Mouse (Mus musculus) heart, embryonic 10.5 days (tissue): Measurements from ENCODE around the gene Ttll5. TPM values are rescaled to one million over a fixed set of nuclear protein-coding genes. Genes with fewer than 3 reads are reported as not detected.

Experiments
- DNase-seq: peaks from one replicate; pipeline ENCODE4 v3.0.0-alpha.2; 2017; ENCODE audit warnings: low spot score
- H3K27ac ChIP-seq: fragments of 300-500 bp; sonication (generic); 2 replicates; pipeline ENCODE4 v1.5.1; 2016; ENCODE audit warnings: mild to moderate bottlenecking
- H3K27me3 ChIP-seq: fragments of 300-500 bp; sonication (generic); 2 replicates; pipeline ENCODE4 v1.6.1; 2016; ENCODE audit warnings: mild to moderate bottlenecking; ENCODE audit not compliant: poor library complexity, insufficient read depth, severe bottlenecking
- H3K36me3 ChIP-seq: fragments of 300-500 bp; sonication (generic); 2 replicates; pipeline ENCODE4 v1.6.1; 2016; ENCODE audit warnings: mild to moderate bottlenecking, moderate library complexity
- H3K4me1 ChIP-seq: fragments of 300-500 bp; sonication (generic); 2 replicates; pipeline ENCODE4 v1.6.1; 2016; ENCODE audit warnings: mild to moderate bottlenecking
- H3K4me3 ChIP-seq: fragments of 300-500 bp; sonication (generic); 2 replicates; pipeline ENCODE4 v1.5.1; 2016; ENCODE audit warnings: mild to moderate bottlenecking, moderate library complexity
- H3K9me3 ChIP-seq: fragments of 300-500 bp; sonication (generic); 2 replicates; pipeline ENCODE4 v1.6.1; 2016; ENCODE audit warnings: mild to moderate bottlenecking, moderate library complexity
- WGBS: fragments of 180-500 bp; shearing (Covaris S2); methylation state at CpG from one replicate; pipeline ENCODE4 v1.1.7; 2016; 5-methylcytosine and 5-hydroxymethylcytosine counted together
- polyA plus RNA-seq: library from polyadenylated mRNA; unstranded; fragments of >200 nt; fragmentation: Nextera tagmentation; extraction: Ambion mirVana; gene quantifications from 2 replicates; pipeline ENCODE4 v1.2.1, GENCODE M21; 2016

The Ttll5 gene
- polyA plus RNA-seq, 1 experiment from 2014 or later: 14.9 TPM

- Histone ChIP-seq H3K27ac (no peak overlapping the region), H3K27me3 (no peaks in the 10 kb centered on the region), H3K4me3 (no peak overlapping the region), H3K36me3 (peaks cover 3% of the 10 kb centered on the region; the same call in 1 of the 2 replicates), H3K4me1 (peaks cover 14% of the 10 kb centered on the region), H3K9me3 (no peaks in the 10 kb centered on the region)
- no peak for DNase-seq
- 76% methylated on average over 4 of the region's 4 CpGs for WGBS
Observed at GRCm38 (mm10) chr12:85947161-85947560, 122.7 kb downstream of the Ttll5 start.

- peaks cover 13% of the 10 kb centered on the region; the same call in 1 of the 2 replicates for H3K36me3 ChIP-seq
- H3K27ac ChIP-seq: no peak overlapping the region
- 0 out of 2 replicates have a peak, but pooled peaks cover 3% of the 10 kb centered on the region for H3K4me1 ChIP-seq
- H3K9me3 ChIP-seq: no peaks in the 10 kb centered on the region
- no peak for DNase-seq
- H3K27me3 ChIP-seq: no peaks in the 10 kb centered on the region
- WGBS: 84% methylated on average over 6 of the region's 6 CpGs
- H3K4me3 ChIP-seq: no peak overlapping the region
Observed at GRCm38 (mm10) chr12:85949667-85950066, 125.2 kb downstream of the Ttll5 start.

- WGBS: 85% methylated on average over 6 of the region's 6 CpGs
- peak; percentile 54 for DNase-seq
- Histone ChIP-seq H3K36me3 (peaks cover 13% of the 10 kb centered on the region; the same call in 1 of the 2 replicates), H3K27me3 (no peaks in the 10 kb centered on the region), H3K27ac (no peak overlapping the region), H3K4me3 (no peak overlapping the region), H3K9me3 (no peaks in the 10 kb centered on the region), H3K4me1 (0 out of 2 replicates have a peak, but pooled peaks cover 3% of the 10 kb centered on the region)
Observed at GRCm38 (mm10) chr12:85950371-85950770, 125.9 kb downstream of the Ttll5 start.

- H3K36me3 ChIP-seq: peaks cover 13% of the 10 kb centered on the region; the same call in 1 of the 2 replicates
- WGBS: 89% methylated on average over 4 of the region's 4 CpGs
- no peaks in the 10 kb centered on the region for H3K9me3 ChIP-seq
- H3K4me3 ChIP-seq: no peak overlapping the region
- H3K27me3 ChIP-seq: no peaks in the 10 kb centered on the region
- H3K27ac ChIP-seq: no peak overlapping the region
- 0 out of 2 replicates have a peak, but pooled peaks cover 3% of the 10 kb centered on the region for H3K4me1 ChIP-seq
- DNase-seq: no peak
Observed at GRCm38 (mm10) chr12:85951036-85951435, 126.6 kb downstream of the Ttll5 start.

- Histone ChIP-seq H3K9me3 (no peaks in the 10 kb centered on the region), H3K36me3 (peaks cover 17% of the 10 kb centered on the region; the same call in 1 of the 2 replicates), H3K4me1 (peaks cover 9% of the 10 kb centered on the region; the same call in 1 of the 2 replicates), H3K4me3 (no peak overlapping the region), H3K27ac (no peak overlapping the region), H3K27me3 (no peaks in the 10 kb centered on the region)
- DNase-seq: no peak
- 90% methylated on average over 1 of the region's 1 CpGs for WGBS
Observed at GRCm38 (mm10) chr12:85951822-85952221, 127.4 kb downstream of the Ttll5 start.

- Histone ChIP-seq H3K4me3 (no peak overlapping the region), H3K4me1 (peaks cover 9% of the 10 kb centered on the region; the same call in 1 of the 2 replicates), H3K36me3 (peaks cover 17% of the 10 kb centered on the region; the same call in 1 of the 2 replicates), H3K27ac (no peak overlapping the region), H3K9me3 (no peaks in the 10 kb centered on the region), H3K27me3 (no peaks in the 10 kb centered on the region)
- WGBS: 79% methylated on average over 5 of the region's 5 CpGs
- no peak for DNase-seq
Observed at GRCm38 (mm10) chr12:85952349-85952748, 127.9 kb downstream of the Ttll5 start.

GRCm38 (mm10) chr12:85954167-85954566, 129.7 kb downstream of the Ttll5 start:
- H3K27me3 ChIP-seq: no peaks in the 10 kb centered on the region
- 73% methylated on average over 3 of the region's 3 CpGs for WGBS
- peaks cover 17% of the 10 kb centered on the region; the same call in 1 of the 2 replicates for H3K4me1 ChIP-seq
- no peak overlapping the region for H3K27ac ChIP-seq
- H3K4me3 ChIP-seq: no peak overlapping the region
- no peak for DNase-seq
- H3K9me3 ChIP-seq: no peaks in the 10 kb centered on the region
- peaks cover 19% of the 10 kb centered on the region; the same call in 1 of the 2 replicates for H3K36me3 ChIP-seq

- DNase-seq: no peak
- H3K4me1 ChIP-seq: peaks cover 20% of the 10 kb centered on the region
- no peaks in the 10 kb centered on the region for H3K9me3 ChIP-seq
- 70% methylated on average over 8 of the region's 8 CpGs for whole genome bisulfite sequencing
- no peak overlapping the region for H3K4me3 ChIP-seq
- peaks cover 19% of the 10 kb centered on the region; the same call in 1 of the 2 replicates for H3K36me3 ChIP-seq
- H3K27ac ChIP-seq: no peak overlapping the region
- no peaks in the 10 kb centered on the region for H3K27me3 ChIP-seq
Observed at GRCm38 (mm10) chr12:85955062-85955461, 130.6 kb downstream of the Ttll5 start.

- WGBS: 69% methylated on average over 3 of the region's 3 CpGs
- no peak overlapping the region for H3K27ac ChIP-seq
Observed at GRCm38 (mm10) chr12:85955690-85956089, 131.2 kb downstream of the Ttll5 start.

GRCm38 (mm10) chr12:85956251-85956650, 131.8 kb downstream of the Ttll5 start:
- WGBS: 78% methylated on average over 6 of the region's 6 CpGs
- Histone ChIP-seq H3K4me3 (no peak overlapping the region), H3K36me3 (peaks cover 19% of the 10 kb centered on the region; the same call in 1 of the 2 replicates), H3K9me3 (no peaks in the 10 kb centered on the region), H3K27ac (peak overlapping the region; percentile 6; the same call in 1 of the 2 replicates), H3K4me1 (peaks cover 25% of the 10 kb centered on the region), H3K27me3 (no peaks in the 10 kb centered on the region)
- DNase-seq: no peak

More at GRCm38 (mm10) chr12:85955690-85956089, 131.2 kb downstream of the Ttll5 start:
- DNase-seq: no peak
- peaks cover 25% of the 10 kb centered on the region for H3K4me1 ChIP-seq
- H3K9me3 ChIP-seq: no peaks in the 10 kb centered on the region
- H3K36me3 ChIP-seq: peaks cover 19% of the 10 kb centered on the region; the same call in 1 of the 2 replicates
- H3K27me3 ChIP-seq: no peaks in the 10 kb centered on the region
- H3K4me3 ChIP-seq: no peak overlapping the region

GRCm38 (mm10) chr12:85958460-85958859, 134.0 kb downstream of the Ttll5 start:
- Histone ChIP-seq H3K27me3 (no peaks in the 10 kb centered on the region), H3K4me1 (peaks cover 32% of the 10 kb centered on the region), H3K27ac (peak overlapping the region; percentile 47; the same call in 1 of the 2 replicates), H3K4me3 (no peak overlapping the region), H3K9me3 (no peaks in the 10 kb centered on the region), H3K36me3 (peaks cover 19% of the 10 kb centered on the region; the same call in 1 of the 2 replicates)
- WGBS: 72% methylated on average over 2 of the region's 2 CpGs
- DNase-seq: no peak

GRCm38 (mm10) chr12:85959822-85960501, 135.5 kb downstream of the Ttll5 start:
- DNase-seq: no peak
- H3K4me3 ChIP-seq: no peak overlapping the region
- H3K4me1 ChIP-seq: peaks cover 37% of the 10 kb centered on the region
- WGBS: 68% methylated on average over 10 of the region's 10 CpGs
- no peaks in the 10 kb centered on the region for H3K9me3 ChIP-seq
- H3K36me3 ChIP-seq: peaks cover 14% of the 10 kb centered on the region; the same call in 1 of the 2 replicates
- no peaks in the 10 kb centered on the region for H3K27me3 ChIP-seq
- peak overlapping the region; percentile 67 for H3K27ac ChIP-seq

GRCm38 (mm10) chr12:85960699-85961098, 136.2 kb downstream of the Ttll5 start:
- no peaks in the 10 kb centered on the region for H3K9me3 ChIP-seq
- peaks cover 37% of the 10 kb centered on the region for H3K4me1 ChIP-seq
- 81% methylated on average over 4 of the region's 4 CpGs for WGBS
- no peak overlapping the region for H3K4me3 ChIP-seq
- H3K27me3 ChIP-seq: no peaks in the 10 kb centered on the region
- DNase-seq: no peak
- H3K36me3 ChIP-seq: peaks cover 13% of the 10 kb centered on the region; the same call in 1 of the 2 replicates
- no peak overlapping the region for H3K27ac ChIP-seq
